Mouse (Mus musculus) brain, adult 2 months (tissue): ENCODE measurements around the gene Ankrd28.

Experiments used
- DNase-seq: peaks from one replicate; pipeline ENCODE4 v3.0.0; 2011; ENCODE audit warnings: low read depth, low spot score

Gene Ankrd28

DNA sequence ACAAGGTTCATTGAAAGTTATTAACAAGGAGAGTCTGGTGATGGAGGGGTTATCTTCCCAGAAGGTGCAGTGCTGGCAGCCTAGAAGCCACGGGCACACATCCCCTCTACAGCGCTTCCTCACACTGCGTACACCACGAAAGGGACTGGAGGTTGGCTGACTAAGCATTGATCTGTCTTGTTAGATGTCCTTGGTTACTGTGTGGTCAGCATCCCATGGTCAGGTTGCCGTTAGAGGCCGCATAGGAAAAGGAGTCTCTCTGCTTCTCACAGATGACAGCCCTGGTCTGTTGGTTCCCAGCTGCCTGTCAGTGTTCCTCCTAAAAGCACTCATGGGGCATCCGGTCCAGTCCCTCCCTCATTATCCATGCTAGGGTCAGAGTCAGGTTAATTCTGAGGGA, 179.2 kb downstream of the Ankrd28 start:
- DNase-seq: no peak

DNA sequence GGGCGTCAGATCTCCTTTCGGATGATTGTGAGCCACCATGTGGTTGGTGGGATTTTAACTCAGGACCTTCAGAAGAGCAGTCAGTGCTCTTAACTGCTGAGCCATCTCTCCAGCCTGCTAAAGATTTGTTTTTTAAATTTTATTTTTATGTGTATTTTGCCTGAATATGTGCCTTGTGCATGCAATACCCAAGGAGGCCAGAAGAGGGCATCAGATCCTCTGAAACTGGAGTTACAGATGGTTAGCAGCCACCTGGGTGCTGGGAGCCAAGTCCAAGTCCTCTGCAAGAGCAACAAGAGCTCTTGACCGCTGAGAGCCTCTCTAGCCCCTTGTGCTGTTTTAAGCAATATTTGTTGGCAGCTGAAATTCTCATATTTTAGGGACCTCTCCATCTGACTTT, 180.1 kb downstream of the Ankrd28 start:
- DNase-seq: no peak
